Mouse (Mus musculus): ENCODE measurements at regions not wholly inside any gene's neighbourhood (a gene's known extent, or its start where the extent isn't known, plus 50 kb on each side); places are given as distances from the start of the nearest gene placed in this dataset.

GRCm38 (mm10) chr17:7625746-7626145 is 201.4 kb downstream of the Fndc1 start:
- DNase-seq (ENCODE audit: low spot score): no peak

GRCm38 (mm10) chr17:7623392-7623791 is 203.7 kb downstream of the Fndc1 start:
- DNase-seq (ENCODE audit: low spot score): no peak

- DNase-seq (ENCODE audit: low spot score): no peak
Measured at GRCm38 (mm10) chr17:7621262-7621661, 205.8 kb downstream of the Fndc1 start.

DNA sequence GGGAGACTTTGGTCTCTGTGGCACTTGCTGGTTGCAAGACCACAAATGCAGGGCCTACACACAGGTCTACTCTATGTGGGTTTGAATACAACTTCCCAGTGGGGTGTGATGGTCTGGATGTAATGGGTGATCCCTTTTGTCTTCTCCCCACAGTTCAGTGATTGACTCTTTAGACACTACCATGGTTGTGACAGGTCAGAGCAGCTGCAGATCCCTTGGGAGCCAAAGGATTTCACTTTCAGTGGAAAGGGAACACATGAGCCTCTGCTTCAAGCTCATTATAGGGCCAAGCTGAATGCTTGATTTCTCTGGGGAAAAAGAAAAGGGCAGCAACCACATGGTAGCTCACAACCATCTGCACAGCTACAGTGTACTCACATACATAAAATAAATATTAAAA is 206.9 kb downstream of the Fndc1 start:
- DNase-seq (ENCODE audit: low spot score): no peak

DNA sequence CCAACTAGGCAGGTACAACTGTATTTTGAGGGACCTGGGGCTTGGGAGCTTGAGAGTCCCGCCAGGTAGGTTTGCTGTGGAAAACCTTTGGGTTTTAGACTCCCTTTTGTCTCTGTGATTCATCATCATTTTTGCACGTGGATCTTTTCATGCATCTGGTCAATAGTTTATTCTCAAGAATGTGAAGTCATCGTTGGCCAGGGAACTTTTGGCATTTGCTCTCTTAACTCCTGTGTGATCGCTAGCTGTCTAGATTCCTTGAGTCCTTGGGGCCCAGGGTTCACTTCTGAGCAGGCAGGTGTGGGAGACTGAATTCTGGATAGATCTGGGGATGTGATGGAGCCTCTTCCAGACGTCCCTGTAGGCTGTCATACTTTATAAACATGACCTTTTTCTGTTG is 207.5 kb downstream of the Fndc1 start:
- DNase-seq (ENCODE audit: low spot score): no peak

DNA sequence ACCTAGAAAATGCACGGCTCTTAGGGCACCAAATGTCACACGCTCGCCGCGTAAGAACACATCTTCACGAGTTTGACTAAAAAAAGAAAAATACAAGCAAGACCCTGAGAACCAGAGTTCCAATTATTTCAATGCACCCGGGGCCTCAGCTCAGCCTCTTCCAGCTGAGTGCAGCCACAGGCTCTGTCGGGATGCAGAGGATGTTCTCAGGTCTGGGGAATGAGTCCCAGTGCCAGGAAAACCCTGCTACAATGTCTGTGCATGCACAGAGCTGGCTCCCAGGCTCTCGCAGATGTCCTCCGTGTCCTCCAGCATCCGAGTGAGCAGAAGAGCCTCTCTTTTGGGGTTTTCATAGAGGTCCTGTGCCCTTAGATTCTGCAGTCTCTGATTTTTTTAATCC is 219.1 kb downstream of the Fndc1 start:
- DNase-seq (ENCODE audit: low spot score): no peak

DNA sequence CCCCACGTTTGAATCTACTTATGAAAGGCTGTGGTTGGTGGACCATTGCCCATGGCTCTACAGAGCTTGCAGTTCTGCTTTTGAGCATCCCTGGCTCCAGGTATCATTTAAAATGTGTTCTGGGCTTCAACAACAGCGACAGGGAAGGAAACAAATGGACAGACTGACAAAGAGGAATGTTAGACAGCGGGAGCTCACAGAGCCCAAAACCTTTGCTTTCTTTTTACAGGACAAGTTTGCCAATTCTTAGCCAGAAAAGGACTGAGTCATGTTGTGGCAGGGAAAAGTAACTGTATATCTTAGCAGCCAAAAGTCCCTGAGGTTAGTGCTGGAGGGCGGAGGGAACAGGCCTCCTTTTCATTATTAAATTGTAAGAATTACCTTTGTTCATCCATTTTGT is 219.7 kb downstream of the Fndc1 start:
- no peak for DNase-seq (ENCODE audit: low spot score)

- DNase-seq (ENCODE audit: low spot score): no peak
Measured at GRCm38 (mm10) chr17:7604813-7605504, 219.7 kb upstream of the Unc93a2 start.

- no peak for DNase-seq (ENCODE audit: low spot score)
Measured at GRCm38 (mm10) chr17:7604096-7604495, 218.8 kb upstream of the Unc93a2 start.

GRCm38 (mm10) chr17:7600555-7600954 is 215.3 kb upstream of the Unc93a2 start:
- DNase-seq (ENCODE audit: low spot score): no peak

DNA sequence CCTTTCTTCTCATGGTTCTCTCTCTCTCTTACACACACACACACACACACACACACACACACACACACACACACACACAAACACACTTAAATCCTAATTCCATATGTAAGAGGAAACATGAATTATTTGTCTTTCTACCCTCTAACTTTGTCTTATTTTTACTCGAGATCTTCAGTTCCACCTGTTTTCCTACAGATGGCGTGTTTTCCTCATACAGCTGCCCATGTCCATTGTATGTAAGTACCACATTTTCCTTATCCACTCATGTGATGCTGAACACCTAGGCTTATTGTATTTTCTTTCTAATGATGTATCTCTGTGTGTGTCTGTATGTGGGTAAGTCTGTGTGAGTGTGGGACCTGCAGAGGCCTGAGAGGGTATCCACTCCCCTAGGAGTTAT is 212.2 kb upstream of the Unc93a2 start:
- no peak for DNase-seq (ENCODE audit: low spot score)

DNA sequence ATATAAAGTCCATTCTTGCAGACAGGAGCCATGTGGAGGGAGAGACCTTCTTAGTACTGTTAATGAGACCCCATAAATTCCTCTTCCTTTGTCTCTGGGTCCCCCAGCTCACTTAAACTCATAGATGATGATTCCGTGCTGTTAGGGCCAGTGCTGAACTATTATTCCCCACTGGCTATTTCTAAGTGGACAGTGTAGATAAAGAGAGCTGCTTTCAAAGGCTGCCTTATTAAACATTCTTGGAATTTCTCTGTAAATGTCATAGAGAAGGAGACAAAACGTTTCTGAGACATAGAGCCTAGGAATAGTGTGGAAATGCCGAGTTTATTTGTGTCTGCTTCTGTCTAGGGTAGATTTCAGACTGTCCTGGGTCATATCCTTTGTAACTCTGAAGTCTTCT is 209.5 kb upstream of the Unc93a2 start:
- no peak for DNase-seq (ENCODE audit: low spot score)

DNA sequence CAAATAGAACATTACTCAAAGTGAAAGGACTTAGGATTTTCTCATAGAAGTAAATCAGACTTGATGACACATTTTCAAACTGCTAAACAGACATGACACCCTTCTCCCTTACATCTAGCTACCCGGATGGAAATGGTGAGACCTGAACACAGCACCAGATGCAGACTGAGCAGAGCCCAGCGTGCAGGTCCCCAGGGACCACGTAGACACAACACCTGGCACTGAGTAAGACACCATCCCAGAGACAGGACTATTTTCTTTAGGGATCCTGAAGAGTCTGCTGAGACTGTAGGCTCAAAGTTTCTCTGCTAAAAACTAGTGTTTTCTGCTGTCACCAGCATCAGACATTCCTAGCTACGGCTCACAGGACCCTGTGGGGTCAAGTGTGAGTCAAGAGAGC is 207.2 kb upstream of the Unc93a2 start:
- no peak for DNase-seq (ENCODE audit: low spot score)

DNA sequence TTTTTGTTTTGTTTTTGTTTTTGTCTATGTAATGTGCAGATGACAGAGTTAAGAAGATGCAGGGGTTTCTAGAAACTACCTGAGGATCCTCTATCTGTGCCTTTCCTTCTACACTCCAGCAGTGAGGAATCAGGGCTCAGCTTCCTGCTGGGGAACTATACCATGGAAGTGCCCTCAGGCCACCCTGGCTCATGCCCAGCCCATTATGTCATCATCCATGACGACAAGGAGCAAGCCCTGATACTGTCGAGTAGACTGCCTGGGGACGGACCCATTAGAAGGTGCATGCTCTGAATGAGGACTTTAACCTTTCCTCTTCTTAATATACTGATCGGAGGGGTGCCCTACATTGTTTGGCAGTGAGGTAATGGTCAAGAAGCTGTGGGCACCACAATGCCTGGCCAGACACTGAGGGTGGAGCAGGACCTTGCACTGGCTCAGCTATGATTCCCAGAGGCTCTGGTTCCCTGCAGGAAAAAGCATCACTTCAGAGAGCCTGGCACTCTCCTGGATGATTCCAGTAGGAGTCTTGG is 197.7 kb upstream of the Unc93a2 start:
- no peak for DNase-seq (ENCODE audit: low spot score)

DNA sequence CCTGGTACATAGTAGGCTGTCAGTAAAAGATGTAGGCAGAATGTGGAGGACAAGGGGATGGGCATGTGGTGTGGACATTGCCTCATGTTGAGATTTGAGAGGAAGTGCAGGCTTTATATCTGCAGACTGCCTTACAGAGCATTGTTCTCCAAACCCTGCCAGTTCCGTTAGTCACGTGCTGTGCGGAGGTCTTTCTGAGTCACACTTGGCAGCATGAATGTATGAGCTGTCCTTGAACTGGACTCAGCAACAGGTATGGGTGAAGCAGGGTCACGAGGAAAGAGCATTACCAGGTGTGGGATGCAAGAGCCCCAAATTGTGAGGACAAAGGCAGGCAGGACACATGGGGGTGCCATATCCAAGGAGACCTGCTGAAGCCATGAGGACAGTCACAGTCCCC is 193.8 kb upstream of the Unc93a2 start:
- no peak for DNase-seq (ENCODE audit: low spot score)

DNA sequence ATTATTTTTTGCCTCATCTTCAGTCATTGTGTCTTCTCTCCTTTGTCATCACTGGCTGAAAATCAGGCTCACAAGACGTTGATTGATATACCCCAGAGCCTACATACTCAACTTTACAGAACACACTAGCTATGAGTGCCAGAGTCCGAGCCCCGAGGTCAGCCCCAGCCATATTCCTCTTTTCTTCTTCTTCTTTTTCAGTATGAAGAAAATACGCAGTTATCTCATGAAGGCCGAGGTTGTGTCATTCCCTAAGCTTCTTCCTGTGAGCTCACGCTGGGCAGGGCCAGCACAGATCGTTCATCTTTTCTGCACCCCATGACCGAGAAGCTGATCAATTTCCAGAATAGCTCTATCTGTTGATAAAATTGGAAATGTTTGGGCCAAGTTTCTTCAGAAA is 192.7 kb upstream of the Unc93a2 start:
- no peak for DNase-seq (ENCODE audit: low spot score)

GRCm38 (mm10) chr17:7577227-7577626 is 192.0 kb upstream of the Unc93a2 start:
- peak; percentile 41 for DNase-seq (ENCODE audit: low spot score)

DNA sequence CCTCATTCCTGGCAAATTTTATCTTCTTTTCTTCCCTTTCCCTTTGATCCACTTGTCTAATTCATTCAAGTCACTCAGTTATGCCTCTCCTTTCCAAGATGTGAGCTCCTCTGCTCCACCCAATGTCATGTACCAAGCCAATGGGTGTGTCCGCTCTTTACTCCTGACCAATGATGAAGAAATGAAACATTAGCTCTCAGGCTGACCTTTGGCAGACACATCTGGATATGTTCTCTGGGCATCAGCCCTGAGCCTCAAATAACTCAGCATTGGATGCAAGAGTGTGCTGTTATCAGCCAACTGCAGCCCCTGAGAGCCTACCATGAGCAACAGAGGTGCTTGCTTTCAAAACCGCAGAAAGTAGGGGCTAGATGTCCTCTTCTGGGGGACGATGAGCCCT is 186.2 kb upstream of the Unc93a2 start:
- DNase-seq (ENCODE audit: low spot score): no peak

DNA sequence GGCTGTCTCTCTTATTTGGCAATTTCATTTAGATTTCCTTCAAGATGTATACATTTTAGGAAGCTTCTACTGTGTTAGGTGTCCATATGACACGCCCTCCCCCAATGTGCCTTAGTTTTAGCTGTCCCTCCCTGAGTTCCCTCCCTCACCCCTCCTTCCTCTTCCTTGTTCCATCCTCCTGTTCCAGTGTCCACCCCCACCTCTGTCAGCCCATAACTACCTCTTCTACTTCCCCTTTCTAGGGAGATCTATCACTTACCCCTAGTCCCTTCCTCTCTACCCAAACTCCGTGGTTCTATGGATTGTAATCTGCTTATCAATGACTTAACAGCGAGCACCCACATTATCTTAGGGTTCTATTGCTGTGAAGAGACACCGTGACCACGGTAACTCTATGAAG is 183.2 kb upstream of the Unc93a2 start:
- DNase-seq (ENCODE audit: low spot score): no peak

DNA sequence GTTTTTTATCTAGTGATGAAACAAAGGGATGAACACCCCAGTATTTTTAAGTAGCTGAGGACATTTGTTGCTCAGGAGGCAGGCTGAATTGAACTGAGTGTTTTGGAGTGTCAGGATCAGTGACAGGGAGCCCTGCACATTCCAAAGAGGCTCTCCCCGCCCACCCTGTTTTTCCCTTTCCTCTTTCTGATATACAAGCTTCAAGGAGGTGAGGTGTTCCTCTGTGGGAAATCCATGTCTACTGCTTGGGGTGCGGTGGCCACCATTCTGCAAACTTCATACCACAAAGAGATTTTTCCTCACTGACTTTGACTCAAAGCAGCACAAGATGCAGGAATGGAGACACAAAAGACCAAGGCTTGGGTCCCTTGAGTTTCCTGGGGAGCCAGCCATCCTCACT is 180.5 kb upstream of the Unc93a2 start:
- DNase-seq (ENCODE audit: low spot score): no peak

- DNase-seq (ENCODE audit: low spot score): no peak
Measured at GRCm38 (mm10) chr17:7562940-7563339, 177.7 kb upstream of the Unc93a2 start.

DNA sequence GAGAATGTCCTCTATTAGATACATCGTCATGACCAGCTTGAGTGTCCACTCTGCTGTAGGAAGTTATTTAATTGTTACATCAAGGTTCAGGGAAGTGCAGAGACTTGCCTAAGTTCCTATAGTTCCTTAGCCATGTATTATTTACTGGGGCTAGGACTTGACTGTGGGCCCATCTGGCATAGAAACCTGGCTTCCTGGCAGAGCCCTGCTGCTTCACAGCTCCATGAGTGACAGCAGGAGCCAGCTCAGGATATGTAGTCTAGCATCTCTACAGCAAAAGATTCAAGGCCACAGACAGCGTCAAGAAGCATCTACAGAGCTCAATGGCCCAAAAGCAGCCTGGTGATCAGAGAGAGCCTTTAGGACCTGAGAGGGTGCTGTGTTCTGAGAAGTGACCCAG is 163.2 kb upstream of the Unc93a2 start:
- DNase-seq (ENCODE audit: low spot score): peak; percentile 15

DNA sequence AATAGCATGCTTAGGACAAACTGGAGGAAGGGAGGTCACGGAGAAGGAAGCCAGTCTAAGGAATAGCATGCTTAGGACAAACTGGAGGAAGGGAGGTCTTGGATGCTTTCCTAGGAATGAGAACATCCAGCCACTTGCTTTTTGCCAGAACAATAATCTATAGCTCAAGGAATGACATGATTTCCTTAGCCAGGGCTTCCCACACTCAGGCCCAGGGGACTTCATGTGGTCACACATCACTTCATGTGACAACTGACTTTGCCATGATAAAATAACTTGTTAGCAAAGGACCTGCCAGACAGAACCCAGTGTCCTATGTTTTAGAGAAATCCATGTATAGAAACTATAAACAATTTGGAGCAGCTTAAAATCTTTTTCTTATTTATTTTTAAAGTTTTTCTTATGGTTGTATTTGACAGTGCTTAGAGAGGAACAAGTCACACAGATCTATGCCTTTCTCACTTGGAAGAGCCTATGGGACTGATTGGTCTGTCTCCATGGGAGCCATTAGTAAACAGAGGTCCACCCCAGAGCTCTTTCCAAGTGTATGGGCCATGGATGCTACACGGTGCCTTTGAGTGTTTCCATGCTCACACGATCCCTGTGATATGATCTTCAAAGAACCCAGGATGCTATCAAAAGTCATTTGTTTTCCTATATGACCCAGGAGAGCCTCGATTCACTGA is 153.3 kb upstream of the Unc93a2 start:
- no peak for DNase-seq (ENCODE audit: low spot score)
